Comparison of ENCODE assay signal across 16 mouse cellular contexts in the genomic region with DNA sequence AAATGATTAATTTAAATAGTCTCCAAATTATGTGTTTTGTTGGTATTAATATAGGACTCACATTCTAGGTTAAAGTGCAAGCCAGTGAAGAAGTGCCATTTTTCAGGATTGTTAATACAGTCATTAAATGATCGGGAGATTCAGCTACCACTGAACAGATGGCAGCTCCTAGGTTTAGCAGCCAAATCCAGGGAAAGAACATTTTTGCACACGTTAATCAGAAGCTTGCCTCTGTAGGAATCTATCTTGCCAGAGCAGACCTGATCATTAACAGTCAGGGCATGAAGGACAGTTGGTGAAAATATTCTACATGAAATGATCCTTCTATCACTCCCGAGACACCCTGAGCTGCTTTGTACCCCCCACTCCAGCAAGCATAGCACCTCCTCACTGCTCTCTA.
DNase-seq lines count a peak whose midpoint lies in the region; ATAC-seq lines count a peak whose summit lies in the region.
"Had no signal": no experiment of that assay in that cellular context is flagged by ENCODE, and none has a peak within 500 bp of the region (broad histone marks: within the 10 kb centered on the region; RNA-seq: fewer than 3 reads in every experiment).

No protein-coding gene starts in this region.

- H3K27ac ChIP-seq in hindbrain, embryonic 16.5 days (ENCODE audit: low read depth, low read length): peak overlapping the region; percentile 4; the same call in 1 of the 2 replicates
- H3K27ac ChIP-seq in hindbrain, embryonic 12.5 days: no peak overlapping the region
- H3K27ac ChIP-seq: heart, embryonic 15.5 days; kidney, postnatal 0 days; limb, embryonic 10.5 days; liver, embryonic 12.5 days had no signal

- H3K4me2 ChIP-seq in hindbrain, embryonic 16.5 days (ENCODE audit: low read length): no peak overlapping the region
- H3K4me2 ChIP-seq in hindbrain, embryonic 12.5 days (replicated peaks): no peak overlapping the region
- H3K4me2 ChIP-seq: heart, embryonic 15.5 days; liver, embryonic 12.5 days; lung, embryonic 14.5 days had no signal

- peak; percentile 44 for DNase-seq in cerebellum, adult 11 months
- DNase-seq in cerebellum, adult 8-10 months: peak; percentile 50
- peak; percentile 37 for DNase-seq in layer of hippocampus, adult 9-10 months (ENCODE audit: low spot score)
- DNase-seq in liver: no peak
- DNase-seq in right cerebral cortex, adult 2 months (ENCODE audit: low spot score in 2 of 2): no peak
- DNase-seq: adrenal gland, postnatal 36 days; heart, adult 18-20 months; lung, embryonic 14.5 days had no signal

- H3K4me1 ChIP-seq in hindbrain, embryonic 16.5 days (ENCODE audit: control insufficient read depth, insufficient read depth, low read depth, low read length): no peaks in the 10 kb centered on the region
- H3K4me1 ChIP-seq in hindbrain, embryonic 12.5 days: no peaks in the 10 kb centered on the region
- H3K4me1 ChIP-seq: heart, embryonic 15.5 days; limb, embryonic 10.5 days; liver, embryonic 12.5 days had no signal

- H3K36me3 ChIP-seq in hindbrain, embryonic 16.5 days (ENCODE audit: control insufficient read depth, insufficient read depth, low read length): 0 out of 2 replicates have a peak, but pooled peaks cover 2% of the 10 kb centered on the region
- peaks cover 5% of the 10 kb centered on the region for H3K36me3 ChIP-seq in hindbrain, embryonic 12.5 days
- H3K36me3 ChIP-seq: liver, embryonic 12.5 days had no signal

- no peaks in the 10 kb centered on the region for H3K9me3 ChIP-seq in hindbrain, embryonic 16.5 days (ENCODE audit: control insufficient read depth, low read length)
- H3K9me3 ChIP-seq in hindbrain, embryonic 12.5 days (replicated peaks): no peaks in the 10 kb centered on the region
- H3K9me3 ChIP-seq: heart, embryonic 15.5 days; limb, embryonic 10.5 days; liver, embryonic 12.5 days had no signal

- WGBS in hindbrain, embryonic 16.5 days: 60% methylated on average over 3 of the region's 3 CpGs
- WGBS in hindbrain, embryonic 12.5 days: 88% methylated on average over 3 of the region's 3 CpGs

- H3K9ac ChIP-seq in hindbrain, embryonic 16.5 days (ENCODE audit: low read depth, low read length): no peak overlapping the region
- no peak overlapping the region for H3K9ac ChIP-seq in hindbrain, embryonic 12.5 days
- H3K9ac ChIP-seq: heart, embryonic 15.5 days; liver, embryonic 12.5 days; lung, embryonic 14.5 days had no signal

- no peaks in the 10 kb centered on the region for H3K27me3 ChIP-seq in hindbrain, embryonic 16.5 days (replicated peaks; ENCODE audit: control insufficient read depth, insufficient read depth, low read length)
- no peaks in the 10 kb centered on the region for H3K27me3 ChIP-seq in hindbrain, embryonic 12.5 days
- H3K27me3 ChIP-seq: heart, embryonic 15.5 days; liver, embryonic 12.5 days had no signal

- peak; percentile 40; the same call in 1 of the 2 replicates for ATAC-seq in hindbrain, embryonic 16.5 days
- no peak for ATAC-seq in hindbrain, embryonic 12.5 days (ENCODE audit: low FRiP score)
- ATAC-seq: intestine, embryonic 16.5 days; liver, embryonic 12.5 days; midbrain, embryonic 16.5 days had no signal

- no peak overlapping the region for H3K4me3 ChIP-seq in hindbrain, embryonic 16.5 days (ENCODE audit: low read length)
- no peak overlapping the region for H3K4me3 ChIP-seq in hindbrain, embryonic 12.5 days
- H3K4me3 ChIP-seq: heart, embryonic 15.5 days; limb, embryonic 10.5 days; liver, embryonic 12.5 days had no signal

Comparison
In these comparisons a context has a peak if more than half of its experiments do, and no peak if none do; other contexts are left out.
1. DNase-seq: peak in cerebellum, adult 11 months (single experiment), cerebellum, adult 8-10 months (single experiment) and layer of hippocampus, adult 9-10 months (single experiment); none in liver (single experiment) and right cerebral cortex, adult 2 months (0 of 2).